Mouse (Mus musculus) layer of hippocampus, adult 2 months (tissue): ENCODE measurements at regions not wholly inside any gene's neighbourhood (a gene's known extent, or its start where the extent isn't known, plus 50 kb on each side); places are given as distances from the start of the nearest gene placed in this dataset.
"Not testable (repeated sequence)": the region's sequence is repeated elsewhere in the genome, so short reads cannot be mapped to it uniquely, and the experiment has no call there.

Experiments used
- DNase-seq, 2 experiments: peaks; one replicate each; pipeline ENCODE4 v3.0.0; 2022; ENCODE audit warnings: low spot score in 2 of 2
- H3K27ac ChIP-seq: fragments of 200-600 bp; 2 replicates; pipeline ENCODE4 v1.8.1; 2022
- H3K4me3 ChIP-seq: fragments of 200-600 bp; 2 replicates; pipeline ENCODE4 v1.8.1; 2022; ENCODE audit warnings: mild to moderate bottlenecking
- CTCF ChIP-seq: fragments of 200-600 bp; conservative IDR thresholded peaks from 2 replicates; pipeline ENCODE4 v1.8.1; 2022; ENCODE audit warnings: antibody characterized with exemption, mild to moderate bottlenecking, moderate library complexity

- no peak overlapping the region for H3K4me3 ChIP-seq
- TF ChIP-seq CTCF, result peak; percentile 88
- peak; percentile 67 to 79 for DNase-seq
- H3K27ac ChIP-seq, result no peak overlapping the region
These were observed 74.1 kb upstream of the Diaph3 start for GRCm38 (mm10) chr14:87215099-87215498.

DNA sequence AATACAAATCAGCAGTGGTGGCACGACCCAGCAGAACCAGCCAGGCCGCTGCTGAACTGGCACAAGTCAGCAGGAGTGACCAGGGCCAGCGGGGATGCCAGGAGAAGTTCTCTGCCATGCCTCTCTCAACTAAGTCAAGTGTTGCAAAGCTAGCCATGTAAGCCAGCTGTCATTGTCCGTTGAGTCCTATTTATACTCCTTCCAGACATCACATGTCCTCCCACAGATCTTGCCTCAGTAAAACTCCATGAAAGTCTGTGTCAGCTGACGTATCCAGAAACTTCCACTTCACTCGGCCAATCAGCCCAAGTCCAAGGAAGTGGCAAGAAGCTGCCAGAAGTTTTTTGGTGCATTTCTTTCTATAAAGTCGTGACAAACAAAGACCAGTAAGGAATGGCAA, 76.0 kb upstream of the Diaph3 start:
- TF ChIP-seq CTCF, result no peak
- H3K4me3 ChIP-seq, result no peak overlapping the region
- no peak for DNase-seq

DNA sequence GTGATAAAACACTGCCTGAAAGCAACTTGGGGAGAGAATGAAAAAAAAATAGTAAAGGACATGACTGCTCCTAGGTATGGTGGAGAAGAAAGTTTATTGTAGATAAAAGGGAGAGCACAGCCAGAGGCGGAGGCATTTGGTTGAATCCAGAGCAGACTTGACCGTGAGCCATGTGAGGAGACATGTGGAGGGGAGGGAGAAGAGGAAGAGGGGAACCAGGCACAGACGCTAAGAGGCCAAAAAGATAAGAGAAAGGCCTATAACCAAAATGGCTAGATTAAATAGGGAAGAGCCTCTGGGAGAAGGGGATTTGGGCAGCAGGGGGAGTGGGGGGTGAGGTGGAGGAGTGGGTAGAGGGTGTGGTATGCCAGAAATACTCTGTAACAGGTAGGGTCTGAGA, 78.9 kb upstream of the Diaph3 start:
- DNase-seq, result no peak
- Histone ChIP-seq H3K4me3 (no peak overlapping the region), H3K27ac (no peak overlapping the region)
- TF ChIP-seq CTCF, result no peak

More for the DNA sequence above, 76.0 kb upstream of the Diaph3 start:
- H3K27ac ChIP-seq, result no peak overlapping the region

DNA sequence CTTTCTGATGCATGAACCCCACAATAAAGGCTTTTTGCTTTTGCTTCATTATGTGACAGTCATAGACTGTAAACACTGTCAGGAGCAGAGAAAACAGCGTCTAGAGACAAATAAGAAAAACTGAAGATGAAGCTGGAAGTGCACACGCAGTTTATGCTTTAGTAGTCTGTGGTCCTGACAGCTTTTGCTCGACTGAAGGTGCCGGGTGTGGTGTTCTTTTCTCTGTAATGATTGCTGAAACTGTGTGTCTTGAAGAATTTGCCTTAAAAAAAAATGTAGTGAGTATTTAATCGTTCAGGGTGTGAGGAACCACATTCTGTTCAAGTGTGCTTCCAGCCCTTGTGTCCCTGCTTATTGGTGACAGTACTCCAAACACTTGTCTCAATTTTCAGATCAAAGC, 83.8 kb upstream of the Diaph3 start:
- no peak for TF ChIP-seq CTCF
- H3K4me3 ChIP-seq, result no peak overlapping the region
- H3K27ac ChIP-seq, result no peak overlapping the region
- DNase-seq, result no peak

GRCm38 (mm10) chr14:87249258-87249657, 108.2 kb upstream of the Diaph3 start:
- DNase-seq, result no peak
- Histone ChIP-seq H3K27ac (no peak overlapping the region), H3K4me3 (no peak overlapping the region)
- TF ChIP-seq CTCF, result no peak

- TF ChIP-seq CTCF, result no peak
- H3K4me3 ChIP-seq, result no peak overlapping the region
- H3K27ac ChIP-seq, result no peak overlapping the region
- no peak for DNase-seq
These were observed 114.6 kb upstream of the Diaph3 start for GRCm38 (mm10) chr14:87255484-87256208.

DNA sequence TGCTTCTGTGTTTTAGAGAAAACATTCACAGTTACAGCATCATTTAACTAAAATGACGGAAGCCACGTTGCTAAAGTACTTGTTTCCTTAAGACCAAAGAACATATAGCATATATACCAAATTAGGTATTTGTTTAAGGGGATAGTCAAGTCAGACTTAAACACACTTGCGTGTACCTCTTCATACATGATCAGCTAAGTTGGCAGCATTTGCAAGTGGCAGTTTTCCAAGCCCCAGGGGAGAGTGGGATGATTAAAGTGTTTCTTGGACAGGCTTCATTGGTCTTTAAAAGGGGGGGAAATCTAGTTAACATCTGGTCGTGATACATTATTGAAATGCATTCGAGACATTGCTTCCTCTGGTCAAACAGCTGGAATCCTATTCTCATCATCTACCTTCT, 120.7 kb upstream of the Diaph3 start:
- DNase-seq, result no peak
- TF ChIP-seq CTCF, result no peak
- Histone ChIP-seq H3K4me3 (no peak overlapping the region), H3K27ac (no peak overlapping the region)

DNA sequence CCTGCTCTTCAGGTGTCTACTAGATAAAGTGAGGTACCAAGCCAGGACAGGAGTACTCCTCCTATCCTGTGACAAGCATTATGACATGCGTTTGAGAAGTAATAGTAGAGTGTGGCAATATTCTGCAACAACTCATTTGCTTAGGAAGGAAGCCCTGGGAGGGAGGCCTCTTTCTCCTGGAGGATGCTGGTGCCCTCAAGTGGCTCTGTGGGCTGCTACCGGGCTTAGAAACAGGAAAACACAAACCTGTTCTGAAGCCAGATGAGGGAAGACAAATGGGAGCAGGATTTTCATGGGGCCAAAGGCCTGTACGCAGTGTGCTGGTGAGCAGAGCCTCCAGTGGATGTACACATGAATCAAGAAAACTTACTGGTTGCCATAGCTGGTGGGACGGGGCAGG, 123.8 kb upstream of the Diaph3 start:
- no peak for DNase-seq
- TF ChIP-seq CTCF, result peak; percentile 14; the same call in 1 of the 2 replicates
- Histone ChIP-seq H3K27ac (no peak overlapping the region), H3K4me3 (no peak overlapping the region)

GRCm38 (mm10) chr14:87266309-87266708, 125.3 kb upstream of the Diaph3 start:
- DNase-seq, result no peak
- H3K4me3 ChIP-seq, result no peak overlapping the region
- no peak for TF ChIP-seq CTCF
- H3K27ac ChIP-seq, result no peak overlapping the region

DNA sequence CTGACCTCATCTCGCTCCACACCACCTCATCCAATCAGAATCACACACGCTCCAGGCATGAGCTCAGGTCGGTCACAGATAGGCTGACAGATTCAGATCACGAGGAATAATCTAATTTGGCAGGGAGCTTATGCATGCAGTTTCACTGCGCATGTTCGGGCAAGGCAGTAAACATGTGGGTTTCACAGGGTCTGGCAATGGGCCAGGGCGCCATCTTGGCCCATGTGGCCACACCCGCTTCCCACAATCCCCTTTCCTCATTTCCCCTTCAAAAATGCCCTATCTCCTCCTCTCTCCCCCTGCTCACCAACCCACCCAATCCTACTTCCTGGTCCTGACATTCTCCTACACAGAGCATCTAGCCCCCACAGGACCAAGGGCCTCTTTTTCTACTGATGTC, 127.2 kb upstream of the Tdrd3 start:
- not testable (repeated sequence) for H3K4me3 ChIP-seq, DNase-seq

DNA sequence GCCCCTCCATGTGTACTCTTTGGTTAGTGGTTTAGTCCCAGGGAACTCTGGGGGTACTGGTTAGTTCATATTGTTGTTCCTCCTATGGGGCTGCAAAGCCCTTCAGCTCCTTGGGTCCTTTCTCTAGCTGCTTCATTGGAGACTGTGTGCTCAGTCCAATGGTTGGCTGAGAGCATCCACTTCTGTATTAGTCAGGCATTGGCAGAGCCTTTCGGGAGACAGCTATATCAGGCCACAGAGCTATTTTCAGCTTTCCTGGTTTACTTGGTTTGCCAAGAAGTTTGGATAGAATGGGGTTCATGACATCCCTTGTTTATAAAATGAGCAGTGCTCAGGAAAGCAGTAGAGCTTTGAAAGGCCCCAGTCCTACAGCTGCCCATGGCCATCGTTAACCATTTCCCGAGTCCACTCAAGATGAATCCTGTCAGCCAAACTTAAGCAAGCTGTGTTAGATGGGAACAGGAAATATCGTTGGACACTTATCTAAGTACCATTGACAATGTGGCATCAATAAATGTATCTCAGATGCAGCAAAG, 126.7 kb upstream of the Tdrd3 start:
- no peak overlapping the region for H3K4me3 ChIP-seq
- DNase-seq, result no peak
- no peak overlapping the region for H3K27ac ChIP-seq
- TF ChIP-seq CTCF, result no peak

More for the DNA sequence above, 127.2 kb upstream of the Tdrd3 start:
- not testable (repeated sequence) for H3K27ac ChIP-seq

GRCm38 (mm10) chr14:87295206-87295605, 121.2 kb upstream of the Tdrd3 start:
- no peak for DNase-seq
- no peak for TF ChIP-seq CTCF
- no peak overlapping the region for H3K4me3 ChIP-seq
- no peak overlapping the region for H3K27ac ChIP-seq

GRCm38 (mm10) chr14:87297160-87297559, 119.3 kb upstream of the Tdrd3 start:
- DNase-seq, result no peak
- Histone ChIP-seq H3K4me3 (no peak overlapping the region), H3K27ac (no peak overlapping the region)
- no peak for TF ChIP-seq CTCF

DNA sequence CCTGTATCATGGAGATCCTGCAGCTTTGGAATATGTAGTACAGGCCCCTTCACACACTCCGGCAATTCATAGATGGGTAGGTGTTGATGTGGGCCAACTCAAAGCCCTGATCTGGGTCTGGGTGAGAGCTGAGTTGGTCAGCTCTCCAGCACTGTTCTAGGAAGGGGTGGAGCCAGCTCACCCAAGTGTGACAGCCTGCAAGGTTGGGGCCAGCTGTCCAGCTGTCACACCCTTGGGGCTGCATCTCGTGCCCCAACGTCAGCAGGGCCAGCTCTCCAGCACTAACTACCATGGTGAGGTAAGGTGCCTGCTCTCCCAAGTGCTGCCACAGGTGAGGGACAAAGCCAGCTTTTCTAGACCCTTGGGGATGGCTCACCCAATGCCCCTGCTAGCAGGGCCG, 115.6 kb upstream of the Tdrd3 start:
- TF ChIP-seq CTCF, result no peak

More for the DNA sequence above, 115.6 kb upstream of the Tdrd3 start:
- no peak for DNase-seq
- Histone ChIP-seq H3K4me3 (no peak overlapping the region), H3K27ac (no peak overlapping the region)
